Mouse (Mus musculus): ENCODE data around the gene Spsb4.

DNA sequence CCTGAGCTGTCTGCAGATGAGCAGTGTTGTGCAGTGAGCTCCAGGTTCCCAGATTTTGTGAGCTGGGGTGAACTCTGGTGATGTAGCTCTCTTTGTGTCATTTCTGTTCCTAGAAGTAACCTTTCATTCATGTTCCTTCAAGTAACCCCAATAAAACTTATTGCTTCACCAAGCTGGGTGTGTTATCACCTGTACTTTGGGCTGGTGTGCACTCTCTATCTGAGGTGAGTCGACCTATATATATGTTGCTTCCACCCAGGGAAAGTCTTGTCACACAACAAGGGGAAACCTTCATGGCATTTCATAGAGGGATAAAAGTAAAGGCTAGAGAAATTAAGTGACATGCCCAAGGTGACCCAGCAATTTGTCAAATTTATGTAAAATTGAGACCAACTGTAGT lies 109.1 kb downstream of the Spsb4 start:
- TF ChIP-seq CTCF (IDR thresholded peaks at IDR 0.05; ENCODE audit: extremely low read depth, insufficient read depth, insufficient read length, insufficient replicate concordance) (no peak), POLR2A (IDR thresholded peaks at IDR 0.05; ENCODE audit: low read depth, low read length) (no peak)

All from spleen, adult 2 months (tissue).